Mouse (Mus musculus) heart, embryonic 15.5 days (tissue): Measurements from ENCODE around the gene Vmn1r37. TPM values are rescaled to one million over a fixed set of nuclear protein-coding genes. Genes with fewer than 3 reads are reported as not detected.
"Not testable (repeated sequence)": the region's sequence is repeated elsewhere in the genome, so short reads cannot be mapped to it uniquely, and the experiment has no call there.

Experiments
- ATAC-seq: fragments of 200-750 bp; cut with Nextera tagmentation; replicated peaks from 2 replicates; pipeline ENCODE4 v1.8.0; 2017; ENCODE audit warnings: low read depth, moderate TSS enrichment; ENCODE audit not compliant: insufficient number of reproducible peaks, insufficient read depth, low FRiP score
- H3K27ac ChIP-seq: fragments of 300-500 bp; sonication (generic); 2 replicates; pipeline ENCODE4 v1.5.1; 2015; ENCODE audit warnings: mild to moderate bottlenecking, inconsistent platforms
- H3K27me3 ChIP-seq: fragments of 300-500 bp; sonication (generic); 2 replicates; pipeline ENCODE4 v1.6.1; 2015; ENCODE audit warnings: inconsistent platforms
- H3K36me3 ChIP-seq: fragments of 300-500 bp; sonication (generic); 2 replicates; pipeline ENCODE4 v1.6.1; 2015; ENCODE audit warnings: mild to moderate bottlenecking, inconsistent platforms
- H3K4me1 ChIP-seq: fragments of 300-500 bp; sonication (generic); replicated peaks from 2 replicates; pipeline ENCODE4 v1.6.1; 2015; ENCODE audit warnings: inconsistent platforms
- H3K4me2 ChIP-seq: fragments of 300-500 bp; sonication (generic); 2 replicates; pipeline ENCODE4 v1.6.1; 2015; ENCODE audit warnings: inconsistent platforms, mild to moderate bottlenecking, moderate library complexity
- H3K4me3 ChIP-seq: fragments of 300-500 bp; sonication (generic); 2 replicates; pipeline ENCODE4 v1.5.1; 2015; ENCODE audit warnings: mild to moderate bottlenecking, inconsistent platforms
- H3K9ac ChIP-seq: fragments of 300-500 bp; sonication (generic); 2 replicates; pipeline ENCODE4 v1.6.1; 2015; ENCODE audit warnings: mild to moderate bottlenecking, inconsistent platforms
- H3K9me3 ChIP-seq: fragments of 300-500 bp; sonication (generic); replicated peaks from 2 replicates; pipeline ENCODE4 v1.6.1; 2016; ENCODE audit warnings: inconsistent platforms
- WGBS: fragments of 180-500 bp; shearing (Covaris S2); methylation state at CpG from one replicate; pipeline ENCODE4 v1.1.7; 2015; ENCODE audit warnings: mixed read lengths; 5-methylcytosine and 5-hydroxymethylcytosine counted together
- polyA plus RNA-seq: library from polyadenylated mRNA; unstranded; fragments of >200 nt; fragmentation: Nextera tagmentation; extraction: Ambion mirVana; gene quantifications from 2 replicates; pipeline ENCODE4 v1.2.1, GENCODE M21; 2015

Gene Vmn1r37
- polyA plus RNA-seq = not detected in 2 replicates

GRCm38 (mm10) chr6:66729082-66729481, at the start of gene Vmn1r37:
Gene Vmn1r37 (plus strand): TSS chr6:66729382.
- not testable (repeated sequence) for H3K27me3 ChIP-seq, H3K4me1 ChIP-seq, H3K36me3 ChIP-seq, H3K4me3 ChIP-seq, H3K27ac ChIP-seq, H3K4me2 ChIP-seq, H3K9me3 ChIP-seq, ATAC-seq, H3K9ac ChIP-seq

- ATAC-seq = no peak
- Histone ChIP-seq H3K4me2 (no peak within 1 kb of the TSS), H3K4me1 (no peaks in the 10 kb centered on the region), H3K36me3 (no peaks in the 10 kb centered on the region), H3K4me3 (no peak within 1 kb of the TSS), H3K9me3 (no peaks in the 10 kb centered on the region), H3K9ac (no peak within 1 kb of the TSS), H3K27ac (no peak within 1 kb of the TSS), H3K27me3 (no peaks in the 10 kb centered on the region)
- WGBS = 71% methylated on average over 3 of the region's 3 CpGs
These were observed 43.4 kb upstream of the Vmn1r37 start, which contains the start of gene Vmn1r35 for GRCm38 (mm10) chr6:66685806-66686205. Gene Vmn1r35 (minus strand): TSS chr6:66685906.

- Histone ChIP-seq H3K27me3 (no peaks in the 10 kb centered on the region), H3K4me3 (no peak overlapping the region), H3K27ac (no peak overlapping the region), H3K36me3 (no peaks in the 10 kb centered on the region), H3K9ac (no peak overlapping the region), H3K4me2 (no peak overlapping the region), H3K9me3 (no peaks in the 10 kb centered on the region), H3K4me1 (no peaks in the 10 kb centered on the region)
- no peak for ATAC-seq
These were observed 20.3 kb upstream of the Vmn1r37 start for GRCm38 (mm10) chr6:66708901-66709300.

- no peaks in the 10 kb centered on the region for H3K36me3 ChIP-seq
- no peaks in the 10 kb centered on the region for H3K9me3 ChIP-seq
- H3K4me3 ChIP-seq = no peak overlapping the region
- H3K9ac ChIP-seq = no peak overlapping the region
- H3K27ac ChIP-seq = no peak overlapping the region
- no peak overlapping the region for H3K4me2 ChIP-seq
- H3K27me3 ChIP-seq = no peaks in the 10 kb centered on the region
- WGBS = 57% methylated on average over 3 of the region's 3 CpGs
- H3K4me1 ChIP-seq = no peaks in the 10 kb centered on the region
- ATAC-seq = no peak
These were observed 15.3 kb upstream of the Vmn1r37 start for GRCm38 (mm10) chr6:66713854-66714253.

GRCm38 (mm10) chr6:66719068-66719467, 10.1 kb upstream of the Vmn1r37 start, which contains the start of gene Vmn1r36:
Gene Vmn1r36 (minus strand): TSS chr6:66719168.
- H3K4me3 ChIP-seq, H3K27ac ChIP-seq, H3K4me1 ChIP-seq, H3K9me3 ChIP-seq, H3K4me2 ChIP-seq, ATAC-seq, H3K36me3 ChIP-seq, H3K9ac ChIP-seq, H3K27me3 ChIP-seq: not testable (repeated sequence)
- 60% methylated on average over 2 of the region's 2 CpGs for WGBS

- H3K36me3 ChIP-seq, H3K9ac ChIP-seq, H3K4me2 ChIP-seq, H3K4me1 ChIP-seq, H3K4me3 ChIP-seq, H3K27ac ChIP-seq, ATAC-seq, H3K9me3 ChIP-seq, H3K27me3 ChIP-seq: not testable (repeated sequence)
These were observed 53.3 kb downstream of the Vmn1r37 start, which contains the start of gene Vmn1r38 for GRCm38 (mm10) chr6:66782527-66782926. Gene Vmn1r38 (minus strand): TSS chr6:66782627.

Other genes starting within 250 kb of the Vmn1r37 start
- 63.1 and 64.2 TPM in 2 replicates for gene Mad2l1, start 194.0 kb upstream of the Vmn1r37 start, polyA plus RNA-seq
- gene Vmn1r32, start 169.3 kb upstream of the Vmn1r37 start, polyA plus RNA-seq = 0.06 TPM in 1 of 2 replicates, not detected in the other
- gene Vmn1r33, start 111.1 kb upstream of the Vmn1r37 start, polyA plus RNA-seq = not detected in 2 replicates
- gene Vmn1r34, start 85.5 kb upstream of the Vmn1r37 start, polyA plus RNA-seq = not detected in 2 replicates
- gene Vmn1r35, start 43.5 kb upstream of the Vmn1r37 start, polyA plus RNA-seq = not detected in 2 replicates
- gene Vmn1r36, start 10.2 kb upstream of the Vmn1r37 start, polyA plus RNA-seq = not detected in 2 replicates
- gene Vmn1r38, start 53.2 kb downstream of the Vmn1r37 start, polyA plus RNA-seq = not detected in 2 replicates
- gene Vmn1r39, start 81.2 kb downstream of the Vmn1r37 start, polyA plus RNA-seq = not detected in 2 replicates
- 54.2 and 57.8 TPM in 2 replicates for gene Gng12, start 167.0 kb downstream of the Vmn1r37 start, polyA plus RNA-seq